Comparison of ENCODE assay signal across 8 mouse cellular contexts in the genomic region with DNA sequence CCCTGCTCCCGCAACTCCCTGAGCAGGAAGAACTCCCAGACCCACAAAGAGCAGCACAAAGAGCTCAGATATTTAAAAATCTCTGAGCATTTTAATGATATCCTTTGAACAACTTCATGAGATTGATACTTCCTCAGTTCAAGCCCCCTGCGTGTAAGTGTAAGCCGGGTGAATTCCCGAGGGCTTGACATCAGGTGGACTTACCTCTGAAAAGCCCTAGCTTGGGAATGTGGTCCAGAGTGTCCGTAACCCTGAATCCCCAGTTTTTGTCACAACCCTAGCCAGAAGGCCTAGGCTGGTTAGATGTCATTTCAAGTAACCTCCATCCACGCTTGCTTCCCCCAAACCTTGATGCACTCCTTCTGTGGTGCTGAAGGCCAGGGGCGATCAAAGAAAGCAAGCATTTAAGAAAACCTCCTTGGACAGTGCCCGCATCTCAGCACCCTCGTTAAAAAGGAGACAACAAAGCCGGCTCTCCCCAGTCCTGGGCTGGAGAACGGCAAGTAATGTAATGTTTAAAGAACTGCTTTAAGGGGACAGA. TPM values are rescaled to one million over a fixed set of nuclear protein-coding genes. Genes with fewer than 3 reads are reported as not detected.
A peak's percentile ranks its signal among the peaks of the same experiment; 100 is the strongest.
DNase-seq lines count a peak whose midpoint lies in the region; ATAC-seq and TF ChIP-seq lines count a peak whose summit lies in the region.

No protein-coding gene starts in this region.

- no peak for DNase-seq in cerebellum, postnatal 25 days
- DNase-seq in spleen, adult 2 months (ENCODE audit: low read depth in 1 of 2, low spot score in 2 of 2), result no peak
- DNase-seq in spleen, adult 18-20 months, result no peak
- DNase-seq in spleen, postnatal 4 days (ENCODE audit: low spot score in 2 of 2), result no peak
- DNase-seq in left cerebral cortex, adult 8-10 months (ENCODE audit: low spot score in 2 of 2), result no peak

- H3K36me3 ChIP-seq in spleen, adult 2 months (ENCODE audit: control insufficient read depth, insufficient read depth, low read length), result no peaks in the 10 kb centered on the region
- H3K36me3 ChIP-seq in limb, embryonic 12.5 days, result 0 out of 2 replicates have a peak, but pooled peaks cover 7% of the 10 kb centered on the region
- no peaks in the 10 kb centered on the region for H3K36me3 ChIP-seq in stomach, embryonic 14.5 days (ENCODE audit: control insufficient read depth, insufficient read depth, low read length)

- H3K27me3 ChIP-seq in spleen, adult 2 months (ENCODE audit: control insufficient read depth, insufficient read depth, low read length), result no peaks in the 10 kb centered on the region
- no peaks in the 10 kb centered on the region for H3K27me3 ChIP-seq in limb, embryonic 12.5 days
- H3K27me3 ChIP-seq in stomach, embryonic 14.5 days (ENCODE audit: control insufficient read depth, insufficient read depth, low read length), result no peaks in the 10 kb centered on the region

- H3K27ac ChIP-seq in spleen, adult 2 months (ENCODE audit: insufficient read depth, low read length), result no peak overlapping the region
- peak overlapping the region; percentile 37; the same call in 1 of the 2 replicates for H3K27ac ChIP-seq in limb, embryonic 12.5 days
- peak overlapping the region; percentile 52 for H3K27ac ChIP-seq in stomach, embryonic 14.5 days (ENCODE audit: low read length)

- ATAC-seq in cerebellum, adult (ENCODE audit: insufficient number of reproducible peaks, low FRiP score, low TSS enrichment), result peak; percentile 24; the same call in 1 of the 2 replicates
- peak; percentile 64; the same call in 1 of the 2 replicates for ATAC-seq in limb, embryonic 12.5 days (ENCODE audit: insufficient number of reproducible peaks, insufficient read depth, low FRiP score, low TSS enrichment, low read depth)
- ATAC-seq in stomach, embryonic 14.5 days (ENCODE audit: insufficient number of reproducible peaks, insufficient read depth, low FRiP score, low read depth), result 0 out of 2 replicates have a peak, but pooled peaks have one; percentile 7

- H3K4me1 ChIP-seq in spleen, adult 2 months (ENCODE audit: control insufficient read depth, insufficient read depth, insufficient read length), result peaks cover 2% of the 10 kb centered on the region; the same call in 1 of the 2 replicates
- H3K4me1 ChIP-seq in limb, embryonic 12.5 days (replicated peaks), result peaks cover 21% of the 10 kb centered on the region
- H3K4me1 ChIP-seq in stomach, embryonic 14.5 days (ENCODE audit: control insufficient read depth, insufficient read depth, low read length), result peaks cover 10% of the 10 kb centered on the region

- no peak for TF ChIP-seq POLR2A in spleen, adult 2 months (IDR thresholded peaks at IDR 0.05; ENCODE audit: low read depth, low read length)

- WGBS in spleen, adult 2 months, result 56% methylated on average over 11 of the region's 11 CpGs
- 49% methylated on average over 11 of the region's 11 CpGs for WGBS in limb, embryonic 12.5 days
- WGBS in stomach, embryonic 14.5 days, result 49% methylated on average over 11 of the region's 11 CpGs

- H3K9me3 ChIP-seq in limb, embryonic 12.5 days, result no peaks in the 10 kb centered on the region
- no peaks in the 10 kb centered on the region for H3K9me3 ChIP-seq in stomach, embryonic 14.5 days (ENCODE audit: control insufficient read depth, low read depth, low read length)

- no peak for TF ChIP-seq CTCF in spleen, adult 2 months (IDR thresholded peaks at IDR 0.05; ENCODE audit: extremely low read depth, insufficient read depth, insufficient read length, insufficient replicate concordance)

- H3K4me2 ChIP-seq in limb, embryonic 12.5 days, result peak overlapping the region; percentile 82
- H3K4me2 ChIP-seq in stomach, embryonic 14.5 days (replicated peaks; ENCODE audit: low read depth, low read length), result peak overlapping the region; percentile 74

- H3K4me3 ChIP-seq in spleen, adult 2 months (ENCODE audit: extremely low read depth, insufficient read depth, insufficient read length), result peak overlapping the region; percentile 92
- H3K4me3 ChIP-seq in limb, embryonic 12.5 days (replicated peaks), result peak overlapping the region; percentile 82
- peak overlapping the region; percentile 74 for H3K4me3 ChIP-seq in stomach, embryonic 14.5 days (ENCODE audit: low read depth, low read length)

- 0 out of 2 replicates have a peak overlapping the region, but pooled peaks have one; percentile 23 for H3K9ac ChIP-seq in limb, embryonic 12.5 days (replicated peaks)
- peak overlapping the region; percentile 25; the same call in 1 of the 2 replicates for H3K9ac ChIP-seq in stomach, embryonic 14.5 days (replicated peaks; ENCODE audit: low read depth, low read length)

RNA-seq across cellular contexts. Expression of a gene that starts 0.6 kb away (rescaled TPM):
- 6.0 and 6.4 TPM in 2 replicates for polyA plus RNA-seq in spleen, adult 2 months (2012; rRNA removed)
- polyA plus RNA-seq in limb, embryonic 12.5 days (2016; fragmentation: Nextera tagmentation; extraction: Ambion mirVana), result 12.7 and 15.0 TPM in 2 replicates
- 9.9 and 13.8 TPM in 2 replicates for polyA plus RNA-seq in stomach, embryonic 14.5 days (2014; fragmentation: Nextera tagmentation; extraction: Ambion mirVana)
- 10 to 100 TPM; 15.5 to 18.9 (median 16.8) TPM for total RNA-seq in left cerebral cortex, adult 8-10 months (2022)

RNA-seq across cellular contexts. Expression of a gene that starts 15.7 kb away (rescaled TPM):
- polyA plus RNA-seq in spleen, adult 2 months (2012; rRNA removed), result 1.7 and 2.2 TPM in 2 replicates
- 2.0 and 2.2 TPM in 2 replicates for polyA plus RNA-seq in limb, embryonic 12.5 days (2016; fragmentation: Nextera tagmentation; extraction: Ambion mirVana)
- polyA plus RNA-seq in stomach, embryonic 14.5 days (2014; fragmentation: Nextera tagmentation; extraction: Ambion mirVana), result 0.72 and 1.1 TPM in 2 replicates
- total RNA-seq in left cerebral cortex, adult 8-10 months (2022), result 1 to 10 TPM; 3.3 to 4.4 (median 3.8) TPM

Comparison
In these comparisons a context has a peak if more than half of its experiments do, and no peak if none do; other contexts are left out.
1. ATAC-seq: peak in every context shown above with its lines; median percentile 64 in limb, embryonic 12.5 days; 24 in cerebellum, adult; 7 in stomach, embryonic 14.5 days.